Mouse (Mus musculus): ENCODE data around the gene Snrnp40. TPM values are rescaled to one million over a fixed set of nuclear protein-coding genes. Genes with fewer than 3 reads are reported as not detected.

Gene Snrnp40
- polyA plus RNA-seq (2014; fragmentation: Illumina TruSeq; extraction: RNeasy Lipid Tissue Mini Kit (QIAGEN cat#74804); ENCODE audit: low read depth, low replicate concordance) = 27.8 TPM

GRCm38 (mm10) chr4:130359486-130360237, at the start of gene Snrnp40, which contains the start of gene Zcchc17:
TSS of gene Snrnp40 (plus strand) at chr4:130360132.
TSS of gene Zcchc17 (minus strand) at chr4:130359943.

Other genes with a start within 250 kb of the Snrnp40 start
- 0.89 TPM for gene Hcrtr1, start 220.8 kb upstream of the Snrnp40 start, polyA plus RNA-seq (2014; fragmentation: Illumina TruSeq; extraction: RNeasy Lipid Tissue Mini Kit (QIAGEN cat#74804); ENCODE audit: low read depth, low replicate concordance)
- gene Tinagl1, start 185.0 kb upstream of the Snrnp40 start, polyA plus RNA-seq (2014; fragmentation: Illumina TruSeq; extraction: RNeasy Lipid Tissue Mini Kit (QIAGEN cat#74804); ENCODE audit: low read depth, low replicate concordance) = 95.5 TPM
- not detected for gene Gm853, start 137.7 kb upstream of the Snrnp40 start, polyA plus RNA-seq (2014; fragmentation: Illumina TruSeq; extraction: RNeasy Lipid Tissue Mini Kit (QIAGEN cat#74804); ENCODE audit: low read depth, low replicate concordance)
- 75.1 TPM for gene Serinc2, start 80.9 kb upstream of the Snrnp40 start, polyA plus RNA-seq (2014; fragmentation: Illumina TruSeq; extraction: RNeasy Lipid Tissue Mini Kit (QIAGEN cat#74804); ENCODE audit: low read depth, low replicate concordance)
- gene Fabp3, start 51.5 kb upstream of the Snrnp40 start, polyA plus RNA-seq (2014; fragmentation: Illumina TruSeq; extraction: RNeasy Lipid Tissue Mini Kit (QIAGEN cat#74804); ENCODE audit: low read depth, low replicate concordance) = 10.6 TPM
- gene Gm10570, start 51.5 kb upstream of the Snrnp40 start, polyA plus RNA-seq (2014; fragmentation: Illumina TruSeq; extraction: RNeasy Lipid Tissue Mini Kit (QIAGEN cat#74804); ENCODE audit: low read depth, low replicate concordance) = not detected
- gene Zcchc17, start 189 bp upstream of the Snrnp40 start, polyA plus RNA-seq (2014; fragmentation: Illumina TruSeq; extraction: RNeasy Lipid Tissue Mini Kit (QIAGEN cat#74804); ENCODE audit: low read depth, low replicate concordance) = 47.2 TPM
- 3.0 TPM for gene Nkain1, start 214.0 kb downstream of the Snrnp40 start, polyA plus RNA-seq (2014; fragmentation: Illumina TruSeq; extraction: RNeasy Lipid Tissue Mini Kit (QIAGEN cat#74804); ENCODE audit: low read depth, low replicate concordance)

All from adipose tissue, adult 10 weeks (tissue).